Mouse (Mus musculus) cerebellum, adult 2 months (tissue): ENCODE measurements at regions not wholly inside any gene's neighbourhood (a gene's known extent, or its start where the extent isn't known, plus 50 kb on each side); places are given as distances from the start of the nearest gene placed in this dataset.

Experiments used
- DNase-seq, 2 experiments: peaks; one replicate each; pipeline ENCODE4 v3.0.0; 2021
- H3K27ac ChIP-seq: fragments of 200-500 bp; 2 replicates; pipeline ENCODE4 v1.5.1; 2012; ENCODE audit warnings: low read length, control low read depth, inconsistent platforms; ENCODE audit not compliant: insufficient read depth
- H3K27me3 ChIP-seq: fragments of 200-500 bp; 2 replicates; pipeline ENCODE4 v1.6.1; 2012; ENCODE audit warnings: inconsistent platforms, mild to moderate bottlenecking, low read length, moderate library complexity; ENCODE audit not compliant: control insufficient read depth, insufficient read depth
- H3K4me1 ChIP-seq: fragments of 200-500 bp; 2 replicates; pipeline ENCODE4 v1.6.1; 2011; ENCODE audit warnings: low read length; ENCODE audit not compliant: control insufficient read depth, insufficient read depth
- H3K4me3 ChIP-seq: fragments of 200-500 bp; replicated peaks from 2 replicates; pipeline ENCODE3; 2011; ENCODE audit warnings: mild to moderate bottlenecking, low read depth, low read length, control low read depth; ENCODE audit not compliant: insufficient read depth
- CTCF ChIP-seq: fragments of 200-500 bp; IDR thresholded peaks from 2 replicates; pipeline ENCODE4 v1.5.1; 2011; ENCODE audit warnings: low read depth, mild to moderate bottlenecking, control low read depth, low read length, moderate library complexity, borderline replicate concordance; ENCODE audit not compliant: insufficient read depth
- POLR2A ChIP-seq: fragments of 200-500 bp; IDR thresholded peaks from 2 replicates; pipeline ENCODE4 v1.6.1; 2011; ENCODE audit warnings: low read length, control low read depth, borderline replicate concordance; ENCODE audit not compliant: insufficient read depth
- WGBS: fragments of 180-500 bp; shearing (Covaris S2); methylation state at CpG from one replicate; pipeline ENCODE4 v1.1.7; 2018; 5-methylcytosine and 5-hydroxymethylcytosine counted together

DNA sequence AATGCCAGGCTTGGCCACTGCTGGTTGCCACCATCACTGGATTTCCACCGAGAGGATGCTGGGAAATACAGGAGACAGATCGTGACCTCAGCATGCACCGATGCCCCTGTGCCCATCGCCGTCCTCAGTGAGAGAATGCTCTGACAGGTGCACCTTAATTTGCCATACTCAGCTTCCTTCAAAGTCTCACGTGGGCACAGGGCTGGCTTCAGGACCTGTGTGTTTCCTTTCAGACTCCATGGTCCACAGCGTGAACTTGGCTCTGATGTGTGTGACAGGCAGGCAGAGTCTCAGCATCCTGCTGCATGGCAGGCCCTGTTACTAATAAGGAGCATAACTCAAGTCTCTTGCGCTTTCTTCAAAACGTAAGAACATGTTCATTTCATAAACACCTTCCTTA, 246.6 kb downstream of the Agtpbp1 start:
- H3K27ac ChIP-seq: no peak overlapping the region
- no peak for TF ChIP-seq POLR2A
- TF ChIP-seq CTCF: no peak
- 35% methylated on average over 9 of the region's 9 CpGs for WGBS
- H3K4me1 ChIP-seq: peaks cover 3% of the 10 kb centered on the region; the same call in 1 of the 2 replicates
- H3K27me3 ChIP-seq: no peaks in the 10 kb centered on the region
- no peak for DNase-seq
- H3K4me3 ChIP-seq: no peak overlapping the region

DNA sequence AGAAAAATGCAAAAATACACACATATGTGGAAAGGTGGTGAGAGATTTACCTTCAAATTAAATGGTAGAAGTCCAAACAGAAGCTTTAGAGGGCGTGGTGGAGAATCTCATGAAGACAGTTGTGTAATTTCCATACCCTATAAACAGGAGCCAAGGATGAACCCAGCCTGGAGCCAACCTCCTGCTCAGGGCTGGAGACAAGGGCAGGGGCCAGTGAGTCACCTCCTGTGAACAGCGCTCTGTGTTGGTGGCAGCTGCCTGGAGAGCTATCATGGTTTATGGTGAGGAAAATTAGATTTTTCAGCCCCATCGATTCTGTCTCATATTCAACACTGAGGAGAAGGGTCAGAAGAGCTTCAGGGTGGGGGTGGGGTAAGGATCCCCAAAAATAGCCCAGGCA, 261.1 kb downstream of the Agtpbp1 start:
- Histone ChIP-seq H3K27ac (no peak overlapping the region), H3K4me1 (no peaks in the 10 kb centered on the region), H3K27me3 (no peaks in the 10 kb centered on the region), H3K4me3 (no peak overlapping the region)
- DNase-seq: no peak
- TF ChIP-seq CTCF (no peak), POLR2A (no peak)
- 28% methylated on average over 3 of the region's 3 CpGs for whole genome bisulfite sequencing

DNA sequence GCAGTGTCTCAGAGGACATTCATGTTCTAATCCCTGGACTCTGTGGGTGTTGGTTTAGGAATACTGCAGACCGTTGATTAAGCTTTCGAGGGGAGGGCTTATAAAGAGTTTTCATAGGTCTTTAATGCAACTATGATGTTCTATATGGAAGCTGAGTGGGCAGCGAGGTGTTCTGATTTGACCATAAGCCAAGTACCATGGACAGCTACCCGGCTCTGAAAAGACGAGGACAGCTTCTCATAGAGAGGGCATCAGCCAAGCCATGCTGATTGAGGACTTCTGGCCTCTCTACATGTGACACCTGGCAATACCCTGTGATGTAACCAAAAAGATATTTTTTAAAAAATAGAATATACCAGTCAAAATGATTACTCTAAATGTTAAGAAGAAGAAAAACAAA, 261.6 kb downstream of the Agtpbp1 start:
- WGBS: 38% methylated on average over 5 of the region's 5 CpGs
- Histone ChIP-seq H3K4me3 (no peak overlapping the region), H3K27me3 (no peaks in the 10 kb centered on the region), H3K27ac (no peak overlapping the region), H3K4me1 (no peaks in the 10 kb centered on the region)
- no peak for DNase-seq
- TF ChIP-seq POLR2A (no peak), CTCF (no peak)

DNA sequence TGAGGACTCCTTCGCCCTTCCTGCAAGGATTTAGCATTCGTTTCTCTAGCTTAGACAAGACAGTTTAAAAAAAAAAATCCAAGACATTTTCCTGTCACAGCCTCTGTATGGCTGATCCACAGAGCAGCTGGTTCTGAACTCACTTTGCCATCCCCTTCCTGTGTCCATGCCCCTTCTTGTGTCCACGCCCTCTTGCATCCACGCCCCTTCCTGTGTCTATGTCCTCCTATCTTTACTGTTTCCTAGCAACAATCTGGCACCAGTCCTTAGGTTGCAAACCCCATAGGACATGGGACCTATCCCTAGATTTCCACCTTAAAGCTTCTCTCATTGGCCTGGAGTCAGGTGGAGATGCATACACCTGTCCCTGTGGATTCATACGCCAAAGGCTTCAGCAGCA, 264.8 kb downstream of the Agtpbp1 start:
- TF ChIP-seq CTCF: no peak
- TF ChIP-seq POLR2A: no peak
- Histone ChIP-seq H3K27me3 (no peaks in the 10 kb centered on the region), H3K4me3 (no peak overlapping the region), H3K4me1 (no peaks in the 10 kb centered on the region), H3K27ac (no peak overlapping the region)
- DNase-seq: no peak
- WGBS: 89% methylated on average over 5 of the region's 5 CpGs

DNA sequence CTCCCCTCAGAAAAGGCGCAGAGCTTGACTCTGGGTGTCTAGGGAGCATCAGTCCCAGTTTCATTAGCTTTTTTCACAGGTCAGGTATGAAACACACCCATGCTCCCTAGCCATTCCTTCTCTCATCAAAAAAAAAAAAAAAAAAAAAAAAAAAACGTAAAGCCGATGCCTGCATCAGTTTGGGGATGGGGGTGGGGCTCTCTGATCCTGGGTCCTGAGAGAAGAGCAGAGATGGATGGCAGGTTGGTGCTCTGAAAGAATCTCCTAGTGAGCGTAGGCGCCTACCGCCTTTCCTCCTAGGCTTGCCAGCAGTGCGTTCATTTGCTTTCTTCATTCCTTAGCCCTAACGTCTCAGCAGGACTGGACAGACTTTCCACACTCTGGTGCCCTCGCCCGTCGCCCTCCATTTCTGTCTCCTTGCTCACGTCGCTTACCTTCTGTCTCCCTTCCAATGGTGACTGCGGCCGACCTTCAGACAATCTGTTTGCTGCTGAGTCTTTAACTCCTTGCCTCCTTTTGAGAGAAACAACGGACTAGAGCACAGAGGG, 267.5 kb downstream of the Agtpbp1 start:
- H3K4me1 ChIP-seq: no peaks in the 10 kb centered on the region
- WGBS: 15% methylated on average over 16 of the region's 16 CpGs
- no peak overlapping the region for H3K27ac ChIP-seq
- peak; percentile 23 to 47 for DNase-seq
- no peaks in the 10 kb centered on the region for H3K27me3 ChIP-seq
- TF ChIP-seq CTCF (no peak), POLR2A (no peak)
- no peak overlapping the region for H3K4me3 ChIP-seq

DNA sequence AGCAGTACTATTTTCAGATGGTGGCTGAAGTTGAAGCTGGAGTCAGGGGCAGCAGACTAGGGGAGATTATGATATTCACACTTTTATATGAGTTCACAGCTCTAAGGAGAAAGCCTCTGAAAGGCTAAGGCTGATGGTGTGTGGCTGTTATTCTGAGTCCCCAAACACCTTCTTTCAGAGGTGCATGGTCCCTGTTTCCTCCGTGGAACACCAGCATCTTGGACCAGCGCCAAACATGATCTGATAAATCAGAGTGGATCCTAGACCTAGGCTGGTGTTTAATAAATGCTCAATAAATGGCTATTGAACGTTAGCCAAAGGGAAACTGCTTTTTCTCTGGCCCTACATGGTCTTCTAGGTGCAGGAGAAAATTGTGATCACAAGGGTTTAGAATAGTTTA, 269.2 kb downstream of the Agtpbp1 start:
- TF ChIP-seq POLR2A: no peak
- TF ChIP-seq CTCF: no peak
- Histone ChIP-seq H3K27me3 (no peaks in the 10 kb centered on the region), H3K27ac (no peak overlapping the region), H3K4me3 (no peak overlapping the region), H3K4me1 (no peaks in the 10 kb centered on the region)
- DNase-seq: no peak
- WGBS: 48% methylated on average over 3 of the region's 3 CpGs

DNA sequence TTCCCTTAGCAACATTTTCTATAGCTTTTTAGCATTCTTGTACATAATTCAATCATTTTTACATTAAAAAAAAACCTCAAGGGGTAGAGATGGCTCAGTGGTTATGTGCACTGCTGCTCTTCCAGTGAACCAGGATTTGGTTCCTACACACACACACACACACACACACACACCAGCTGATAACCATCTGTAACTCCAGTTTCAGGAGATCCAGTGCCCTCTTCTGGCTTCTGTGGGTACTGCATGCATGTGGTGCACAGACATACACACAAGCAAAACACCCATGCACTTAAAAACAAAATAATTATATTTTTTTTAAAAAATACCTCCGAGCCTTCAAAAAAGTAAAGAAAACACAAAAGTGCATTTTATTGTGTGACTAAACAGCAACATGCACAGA, 270.6 kb downstream of the Agtpbp1 start:
- Histone ChIP-seq H3K27ac (no peak overlapping the region), H3K4me3 (no peak overlapping the region), H3K4me1 (no peaks in the 10 kb centered on the region), H3K27me3 (no peaks in the 10 kb centered on the region)
- TF ChIP-seq CTCF: peak; percentile 27; the same call in 1 of the 2 replicates
- TF ChIP-seq POLR2A: no peak
- peak in 1 of 2 experiments; percentile 25 for DNase-seq
- 65% methylated on average over 1 of the region's 1 CpGs for WGBS

DNA sequence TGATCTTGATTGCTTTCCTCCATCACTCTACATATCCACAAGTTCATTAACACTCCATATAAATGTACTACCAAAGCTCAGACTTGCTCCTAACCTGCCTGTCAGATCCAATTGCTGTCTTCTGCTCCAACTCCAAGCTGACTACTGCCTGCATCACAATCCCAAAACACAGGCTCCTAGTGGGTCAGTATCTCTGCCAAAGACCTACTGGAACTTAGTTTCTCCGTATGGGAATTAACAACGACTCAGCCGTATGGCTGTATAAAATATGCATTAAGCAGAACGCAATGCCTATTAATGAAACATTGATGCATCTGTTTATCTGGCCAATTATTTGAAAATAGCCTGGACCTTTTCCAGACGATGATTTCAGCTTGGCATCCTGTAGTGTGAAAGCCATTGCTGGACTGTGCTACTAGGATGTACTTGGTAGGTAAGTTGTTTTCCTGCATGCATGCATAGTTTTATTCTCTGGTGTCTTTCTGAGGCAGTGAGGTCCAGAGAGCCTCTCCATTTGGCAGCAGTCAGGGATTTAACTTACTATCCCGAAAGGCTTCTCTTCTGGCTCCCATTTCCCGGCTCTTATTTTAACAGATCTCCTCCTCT, 271.2 kb downstream of the Agtpbp1 start:
- no peaks in the 10 kb centered on the region for H3K4me1 ChIP-seq
- no peak overlapping the region for H3K27ac ChIP-seq
- WGBS: 31% methylated on average over 7 of the region's 7 CpGs
- TF ChIP-seq POLR2A (no peak), CTCF (no peak)
- H3K27me3 ChIP-seq: no peaks in the 10 kb centered on the region
- DNase-seq: no peak
- no peak overlapping the region for H3K4me3 ChIP-seq
